Mouse (Mus musculus) layer of hippocampus, adult 9-10 months (tissue): ENCODE results near the gene 1700029J07Rik.

Source experiments
- DNase-seq: peaks from one replicate; pipeline ENCODE4 v3.0.0; 2022; ENCODE audit warnings: low spot score

Gene 1700029J07Rik

DNA sequence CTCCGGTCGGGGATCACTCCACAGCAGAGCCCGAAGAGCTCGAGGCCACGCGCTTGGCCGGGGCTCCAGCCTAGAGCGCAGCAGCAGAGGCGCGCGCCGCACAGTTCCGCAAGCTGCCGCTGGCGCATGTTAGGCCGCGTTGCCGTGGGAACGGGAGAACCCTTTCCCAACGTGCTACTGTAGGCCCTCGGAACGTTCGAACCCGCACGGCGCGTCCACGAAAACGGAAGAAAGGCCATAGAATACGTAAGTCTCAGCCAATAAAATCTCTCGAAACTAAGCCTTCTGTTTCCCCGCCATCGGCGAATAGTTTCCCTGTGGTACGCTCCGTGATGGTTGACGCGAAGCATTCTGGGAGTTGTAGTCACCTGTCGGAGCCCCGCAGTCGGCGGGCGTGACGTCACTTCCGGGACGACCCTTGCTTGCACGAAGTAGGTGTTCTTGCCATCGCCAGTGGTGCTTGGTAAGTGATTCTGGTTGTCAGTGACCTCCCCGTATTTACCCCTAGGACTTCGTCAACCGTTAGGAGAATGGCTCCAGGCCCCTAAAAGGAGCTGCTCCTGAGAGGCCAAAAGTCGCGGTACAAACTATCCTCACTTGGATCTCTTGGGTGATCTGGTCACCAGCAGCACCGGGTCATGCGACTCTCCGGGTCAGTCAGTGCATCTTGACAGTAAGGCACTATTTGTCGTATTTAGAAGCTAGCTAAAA lies at the start of gene 1700029J07Rik, which contains the start of gene Ufsp2:
1700029J07Rik (minus strand) TSS at position 127 of the 711 bp plus-strand sequence.
Ufsp2 (plus strand) TSS at position 403 of the 711 bp plus-strand sequence.
- peak; percentile 99 for DNase-seq

DNA sequence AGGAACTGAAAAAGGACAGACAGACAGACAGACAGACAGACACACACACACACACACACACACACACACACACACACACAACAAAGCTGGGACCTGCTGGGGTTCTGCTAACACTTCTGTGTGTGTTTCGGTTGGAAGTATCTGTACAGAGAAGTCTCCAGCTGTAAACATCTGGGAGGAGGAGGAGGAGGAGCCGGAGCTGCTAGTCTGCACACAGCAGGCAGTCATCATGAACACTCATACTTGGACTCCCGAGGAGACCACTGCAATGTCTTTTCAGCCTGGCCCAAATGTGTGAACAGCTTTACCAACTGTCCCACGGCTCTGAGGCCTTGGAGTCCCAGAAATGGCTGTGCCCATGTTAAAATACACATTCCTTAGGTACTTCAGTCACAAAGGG lies 49.3 kb upstream of the 1700029J07Rik start:
- no peak for DNase-seq

DNA sequence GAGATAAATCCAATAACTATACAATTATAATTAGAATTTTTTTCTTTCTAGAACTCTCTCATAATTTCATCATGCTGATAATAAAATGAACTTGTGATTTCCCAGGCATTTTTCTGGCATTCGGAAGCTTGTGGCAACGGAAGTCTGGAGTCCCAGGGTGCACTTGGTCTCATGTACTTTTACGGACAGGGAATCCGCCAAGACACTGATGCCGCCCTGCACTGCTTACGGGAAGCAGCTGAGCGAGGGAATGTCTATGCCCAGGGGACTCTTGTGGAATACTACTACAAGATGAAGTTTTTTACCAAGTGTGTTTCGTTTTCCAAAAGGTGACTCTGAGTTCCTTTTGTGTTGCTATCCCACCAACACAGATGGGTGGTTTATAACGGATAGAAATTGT lies 47.7 kb upstream of the 1700029J07Rik start:
- DNase-seq, result no peak

DNA sequence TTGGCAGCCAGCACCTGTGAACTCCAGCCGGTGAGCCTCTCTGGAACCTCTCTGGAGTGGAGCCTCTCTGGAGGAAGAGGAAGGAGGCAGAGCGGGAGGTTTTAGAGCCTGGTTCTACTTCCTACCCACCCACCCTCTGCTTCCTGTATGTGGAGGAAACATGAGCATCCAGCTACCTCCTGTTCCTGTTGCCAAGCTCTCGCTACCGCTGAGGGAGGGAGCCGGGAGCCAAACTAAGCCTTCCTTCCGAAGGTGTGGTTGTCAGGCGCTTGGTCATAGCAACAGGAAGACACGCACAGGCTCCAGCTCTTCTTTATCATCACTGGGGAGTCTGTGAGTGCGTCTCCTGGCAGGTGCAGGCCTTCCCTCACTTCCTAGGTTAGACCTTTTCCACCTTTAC lies 47.2 kb upstream of the 1700029J07Rik start:
- no peak for DNase-seq

DNA sequence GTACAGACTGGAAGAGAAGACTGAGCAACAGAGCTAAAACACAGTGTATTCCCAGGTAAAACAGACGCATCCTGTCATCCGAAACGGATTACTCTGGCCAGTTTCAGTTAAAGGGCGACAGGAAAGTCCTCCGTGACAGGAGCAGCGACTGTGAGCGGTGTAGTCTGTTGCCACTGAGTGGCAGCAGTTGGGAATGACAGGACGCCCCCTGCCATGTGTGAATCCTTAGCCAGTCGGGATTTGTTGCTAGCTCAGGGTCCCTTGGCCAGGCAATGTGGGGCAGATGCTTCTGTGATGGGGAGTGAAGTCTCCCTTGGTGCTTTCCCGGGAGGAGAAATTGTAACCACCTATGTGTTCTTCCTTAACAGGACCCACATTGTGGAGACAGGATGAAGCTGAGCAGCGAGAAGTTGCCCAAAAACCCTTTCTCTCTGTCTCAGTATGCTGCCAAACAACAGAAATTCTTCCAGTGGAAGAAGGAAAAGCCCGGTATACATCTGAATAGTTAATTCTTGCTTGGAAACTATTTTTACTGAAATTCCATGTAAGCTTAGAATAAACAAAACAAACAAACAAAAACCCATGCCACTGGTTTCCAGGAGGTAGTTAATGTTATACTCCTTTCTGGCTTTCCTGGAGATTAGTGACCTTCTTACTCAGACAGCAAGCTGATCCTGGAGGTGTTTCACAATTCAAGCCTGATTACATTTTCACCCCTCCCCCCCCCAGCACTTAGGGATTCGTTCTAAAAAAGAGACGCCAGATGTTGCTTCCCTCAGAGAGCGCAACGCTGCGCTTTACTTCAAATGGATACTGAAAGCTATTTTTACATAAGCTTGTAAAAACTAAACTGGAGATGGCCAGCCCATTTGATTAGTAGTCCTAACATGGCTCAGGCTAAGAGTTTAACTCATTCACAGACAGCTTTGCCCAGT lies 36.0 kb upstream of the 1700029J07Rik start:
- no peak for DNase-seq

DNA sequence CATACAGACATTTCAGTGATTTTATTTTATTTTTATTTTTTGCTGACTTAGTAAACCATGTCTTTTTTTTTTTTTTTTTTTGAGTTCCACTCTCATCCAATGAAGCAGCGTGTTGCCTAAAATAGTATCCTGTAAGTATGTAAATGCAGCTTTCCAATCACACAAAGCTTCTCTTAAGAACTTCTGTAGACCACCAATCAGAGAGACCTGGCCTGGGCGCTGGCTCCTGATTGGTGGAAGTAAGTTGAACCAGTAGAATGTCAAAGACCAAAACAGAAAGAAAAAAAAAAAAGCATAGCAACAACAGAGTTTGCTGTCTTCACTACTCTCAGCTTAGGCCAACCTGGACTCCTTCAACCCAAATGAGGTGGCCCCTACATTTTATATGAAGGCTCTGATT lies 35.3 kb upstream of the 1700029J07Rik start:
- no peak for DNase-seq

DNA sequence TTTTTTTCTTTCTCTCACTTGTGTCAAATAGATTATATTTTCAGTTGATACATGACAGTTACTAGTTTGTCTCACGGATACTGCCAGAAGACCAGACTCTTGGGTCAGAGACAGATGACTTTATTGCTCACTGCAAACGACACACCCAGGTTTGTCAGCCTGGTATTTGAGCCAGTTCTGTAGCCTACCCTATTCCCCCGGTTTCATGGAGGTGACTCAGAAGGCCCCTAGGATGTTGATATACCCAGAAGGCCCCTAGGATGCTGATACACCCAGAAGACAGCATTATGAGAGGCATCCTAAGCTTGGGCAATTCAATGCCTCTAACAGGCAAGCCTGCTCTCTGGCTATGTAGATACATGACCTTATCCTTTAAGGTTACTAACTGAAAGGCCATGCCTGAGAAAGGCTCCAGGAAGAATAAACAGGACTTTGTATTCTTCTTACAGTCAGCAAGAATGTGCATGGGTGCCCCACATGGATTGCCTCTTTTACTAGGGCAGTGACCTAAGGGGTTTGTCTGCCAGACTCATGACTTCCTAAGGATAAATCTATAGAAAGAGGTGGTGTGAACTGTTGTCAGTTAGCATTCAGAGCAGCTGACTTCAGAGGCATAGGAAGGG lies 32.1 kb upstream of the 1700029J07Rik start:
- DNase-seq, result no peak

DNA sequence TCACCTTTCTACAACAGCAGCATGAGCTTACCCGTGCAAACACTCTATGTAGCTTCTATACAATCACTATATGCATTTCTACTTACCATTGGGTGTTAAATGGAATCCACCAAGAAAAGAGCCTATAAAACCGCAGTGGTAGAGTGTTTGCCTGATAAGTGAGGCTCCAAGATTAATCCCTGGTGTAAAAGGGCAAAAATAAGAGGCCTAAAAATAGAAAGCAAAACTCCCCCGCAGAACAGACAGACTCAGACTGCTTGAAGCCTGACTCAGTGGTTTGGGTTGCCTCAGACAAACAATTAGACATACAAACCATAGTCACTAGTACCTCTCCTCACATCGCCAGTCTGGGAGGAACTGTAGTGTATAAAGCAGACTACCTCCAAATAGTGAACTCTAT lies 30.5 kb upstream of the 1700029J07Rik start, which contains the start of gene Ankrd37:
Ankrd37 (minus strand) TSS at position 112 of the 400 bp plus-strand sequence.
- DNase-seq, result no peak

DNA sequence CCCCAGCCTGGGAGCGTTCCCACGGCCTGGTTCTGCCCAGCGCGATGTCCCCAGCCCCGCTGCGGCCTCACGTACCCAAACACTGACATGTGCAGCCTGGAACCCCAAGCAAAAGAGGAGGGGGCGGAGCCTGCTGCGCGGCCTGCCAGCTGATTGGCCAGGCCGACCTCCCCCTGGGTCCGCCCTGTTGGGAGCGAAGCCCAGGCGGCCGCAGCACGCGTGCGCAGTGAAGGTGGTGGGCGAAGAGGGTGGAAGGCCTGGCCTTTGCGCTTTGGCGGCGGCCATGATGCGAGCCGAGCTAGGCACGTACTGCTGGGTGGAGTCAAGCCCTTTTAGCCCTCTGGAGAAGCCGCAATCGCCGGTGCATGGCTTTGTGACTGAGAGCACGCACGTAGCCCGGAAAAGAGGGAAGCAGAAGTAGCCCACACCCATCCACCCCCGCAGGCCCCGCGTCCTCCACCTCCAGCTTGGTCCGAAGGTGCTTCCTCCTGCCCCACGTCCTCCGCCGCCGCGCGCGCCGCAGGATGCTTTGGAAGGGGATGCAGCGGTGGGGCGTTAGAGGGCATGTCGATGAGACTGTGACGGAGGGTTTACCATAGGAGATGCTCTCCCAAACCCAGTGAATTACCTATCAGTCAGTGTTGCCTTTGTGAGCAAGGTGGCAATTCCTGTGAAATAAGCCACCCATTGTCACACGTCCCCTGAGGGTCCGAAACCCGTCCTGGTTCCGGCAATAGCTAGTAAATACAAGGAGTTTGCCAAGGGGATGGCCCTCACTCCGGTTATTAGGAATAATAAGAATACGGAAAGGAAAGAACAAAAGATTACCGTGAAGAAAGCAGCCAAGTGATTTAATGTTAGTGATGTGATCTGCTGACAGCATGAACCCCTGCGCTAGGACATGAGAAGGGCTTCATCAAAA lies 25.0 kb upstream of the 1700029J07Rik start:
- peak; percentile 97 for DNase-seq

DNA sequence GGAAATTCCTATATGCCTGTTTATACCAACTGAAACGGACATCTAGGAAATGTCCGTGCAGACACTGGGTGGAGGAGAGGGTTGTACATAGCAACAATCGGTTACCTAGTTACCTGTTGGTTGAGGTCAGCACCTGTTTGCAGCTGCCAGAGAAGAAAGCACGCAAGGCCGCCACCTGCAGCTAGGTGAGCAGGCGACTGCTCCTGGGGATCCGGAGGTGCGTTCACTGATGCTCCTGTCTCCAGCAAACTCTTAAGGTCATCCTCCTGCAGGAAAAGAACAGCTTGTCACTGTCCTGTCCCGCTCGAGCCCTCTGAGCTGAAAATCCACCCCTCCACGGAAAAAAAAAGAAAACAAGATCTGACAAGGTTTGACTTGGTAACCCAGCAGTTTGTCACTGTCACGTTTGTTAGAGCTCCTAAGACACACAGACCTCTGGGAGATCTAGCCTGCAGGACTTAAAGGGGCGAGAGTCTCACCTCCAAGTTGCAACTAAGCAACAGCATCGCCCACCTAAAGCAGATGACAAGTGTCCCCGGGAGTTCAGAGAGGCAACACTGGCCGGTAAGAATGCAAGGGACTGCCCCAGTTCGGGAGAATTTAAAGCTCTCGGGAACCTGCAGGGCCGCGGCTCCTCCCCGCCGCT lies 24.2 kb upstream of the 1700029J07Rik start, which contains the start of gene Lrp2bp:
Lrp2bp (plus strand) TSS at position 166 of the 646 bp plus-strand sequence.
- DNase-seq, result no peak

DNA sequence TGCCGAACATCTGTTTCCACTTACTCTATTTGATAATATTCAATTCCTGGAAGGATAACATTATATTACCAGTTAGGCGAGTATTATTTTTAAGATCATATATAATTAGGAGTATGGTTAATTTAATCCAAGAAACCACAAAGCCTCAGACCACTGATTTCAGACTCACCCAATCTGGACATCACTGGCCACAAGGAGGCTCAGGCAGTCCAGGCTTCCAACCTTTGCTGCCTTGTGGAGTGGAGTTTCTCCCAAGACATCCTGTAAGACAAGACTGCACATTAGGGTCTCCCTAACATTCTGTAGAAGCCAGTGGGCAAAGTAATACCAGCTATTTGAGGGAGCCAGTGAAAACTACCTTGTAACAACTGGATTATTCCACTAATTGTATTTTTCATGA lies 23.2 kb upstream of the 1700029J07Rik start:
- no peak for DNase-seq

DNA sequence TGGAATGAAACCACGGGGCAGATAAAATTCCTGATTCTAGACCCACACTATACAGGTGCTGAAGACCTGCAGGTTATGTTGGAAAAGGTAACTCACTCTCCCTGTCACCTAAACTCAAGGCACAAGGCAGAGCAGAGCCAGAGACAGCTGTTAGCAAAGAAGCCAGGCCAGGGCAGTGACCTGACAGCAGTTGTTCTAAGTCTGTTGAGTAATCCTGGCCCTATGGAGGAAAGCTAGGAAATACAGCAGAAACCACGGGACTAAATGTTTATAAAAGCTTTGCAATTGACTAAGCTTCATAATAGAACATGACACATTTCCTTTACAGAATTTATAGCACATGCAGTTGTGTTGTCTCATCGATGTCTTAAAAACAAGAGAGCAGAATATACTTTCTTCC lies 20.5 kb upstream of the 1700029J07Rik start:
- DNase-seq, result no peak

DNA sequence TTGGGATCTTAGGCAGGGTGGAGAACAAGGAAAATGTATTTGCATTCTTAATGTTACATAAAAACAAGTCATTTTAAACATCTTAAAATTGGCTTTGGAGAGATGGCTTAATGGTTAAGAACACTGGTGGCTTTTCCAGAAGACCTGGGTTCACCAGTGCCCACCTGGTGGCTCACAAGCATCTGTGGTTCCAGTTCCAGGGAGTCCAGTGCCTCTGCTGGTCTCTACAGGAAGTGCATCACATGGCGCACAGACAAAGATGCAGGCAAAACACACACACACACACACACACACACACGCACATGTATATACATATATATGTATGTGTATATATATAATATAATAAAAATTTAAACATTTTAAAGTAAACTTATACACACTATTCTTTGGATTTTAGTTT lies 19.1 kb upstream of the 1700029J07Rik start:
- DNase-seq, result no peak

DNA sequence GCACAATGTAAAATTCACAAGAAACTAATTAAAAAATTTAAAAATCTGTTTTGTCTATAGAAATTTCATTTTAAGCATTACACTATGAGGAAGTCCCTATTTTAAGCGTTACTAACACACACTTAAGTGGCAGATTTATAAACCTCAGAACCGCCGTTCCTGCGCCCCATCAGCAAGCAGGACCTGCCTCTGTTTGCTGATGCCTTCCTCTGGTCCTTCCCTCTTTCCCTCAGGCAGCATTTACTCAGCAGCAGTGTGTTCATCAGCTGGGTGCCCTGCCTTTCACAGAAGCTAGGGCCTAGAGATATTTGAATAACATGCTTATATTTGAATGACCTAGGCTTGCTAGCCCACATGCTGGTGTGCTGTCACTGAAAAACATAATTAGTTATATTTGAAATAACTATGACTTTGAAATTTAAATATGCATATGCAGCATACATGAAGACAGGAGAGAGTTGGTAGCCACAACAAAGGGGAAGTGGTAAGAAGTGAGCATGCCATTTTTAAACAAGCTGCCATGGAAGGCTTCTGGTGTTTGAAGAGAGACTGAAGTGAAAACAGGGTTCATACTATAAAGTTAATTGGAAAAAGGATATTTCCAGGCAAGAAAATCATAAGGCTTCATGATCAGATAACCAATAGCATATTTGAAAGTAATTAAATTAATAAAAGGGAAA lies 15.7 kb upstream of the 1700029J07Rik start:
- no peak for DNase-seq

DNA sequence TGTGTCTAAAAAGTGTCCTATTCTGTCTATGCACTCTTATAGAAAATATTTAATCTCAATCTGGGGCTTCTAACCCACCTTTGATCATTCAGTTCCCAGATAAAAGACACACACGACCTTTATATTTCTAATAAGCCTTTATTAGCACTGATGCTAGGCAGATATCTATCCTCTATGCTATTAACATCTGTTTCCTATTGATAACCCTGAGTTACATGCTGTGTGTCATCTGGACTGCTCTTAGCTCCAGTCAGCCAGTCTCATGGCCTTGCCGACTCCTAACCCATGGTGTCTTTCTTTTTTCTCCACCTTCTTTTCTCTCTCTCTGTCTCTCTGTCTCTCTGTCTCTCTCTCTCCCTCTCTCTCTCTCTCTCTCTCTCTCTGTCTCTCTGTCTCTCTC lies 13.1 kb upstream of the 1700029J07Rik start:
- no peak for DNase-seq

DNA sequence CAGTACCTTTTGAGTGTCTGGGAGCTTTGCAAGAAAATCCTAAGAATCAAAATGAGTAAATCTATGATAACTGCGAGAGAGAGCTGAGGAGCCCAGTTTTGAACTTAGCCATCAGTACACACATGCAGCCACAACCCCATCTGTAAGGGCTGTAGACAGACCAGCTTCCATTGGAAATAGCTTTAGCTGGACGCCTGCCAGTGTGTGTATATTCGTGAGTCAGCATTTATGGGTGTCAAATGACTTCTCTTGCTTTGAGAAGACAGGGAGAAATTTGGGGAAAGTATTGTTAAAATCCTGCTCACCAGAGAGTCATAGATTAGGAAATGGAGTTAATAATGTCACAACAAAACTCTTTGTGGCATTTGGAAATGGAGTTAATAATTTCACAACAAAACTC lies 11.6 kb upstream of the 1700029J07Rik start:
- DNase-seq, result no peak

DNA sequence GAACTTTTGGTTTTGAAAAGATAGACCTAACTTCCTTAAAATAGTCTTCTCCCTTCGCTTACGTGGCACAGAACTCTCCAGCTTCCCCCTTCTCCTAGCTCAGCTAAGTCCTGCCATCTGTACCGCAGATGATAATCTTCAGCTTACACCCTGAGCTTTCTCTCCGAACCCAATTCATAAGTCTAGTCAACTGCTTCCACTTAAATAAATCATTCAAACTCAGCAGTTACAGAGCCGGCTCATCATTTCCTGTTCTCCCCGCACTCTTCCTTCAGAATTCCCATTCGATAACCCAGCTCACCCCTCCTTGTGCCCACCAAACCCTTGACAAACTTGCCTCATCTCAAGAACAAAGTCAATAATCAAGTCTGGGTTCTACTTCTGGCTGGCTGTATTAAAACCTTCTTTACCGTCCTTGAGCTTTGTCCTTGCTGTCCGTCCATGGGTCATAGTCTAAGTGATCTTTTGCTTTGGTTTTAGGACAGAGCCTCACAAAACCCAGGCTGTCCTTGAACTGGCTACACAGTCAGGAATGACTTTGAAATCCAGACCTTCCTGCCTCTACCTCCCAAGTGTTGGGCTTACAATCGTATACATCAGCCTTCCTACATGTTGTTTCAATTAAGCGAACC lies 901 bp upstream of the 1700029J07Rik start:
- no peak for DNase-seq

DNA sequence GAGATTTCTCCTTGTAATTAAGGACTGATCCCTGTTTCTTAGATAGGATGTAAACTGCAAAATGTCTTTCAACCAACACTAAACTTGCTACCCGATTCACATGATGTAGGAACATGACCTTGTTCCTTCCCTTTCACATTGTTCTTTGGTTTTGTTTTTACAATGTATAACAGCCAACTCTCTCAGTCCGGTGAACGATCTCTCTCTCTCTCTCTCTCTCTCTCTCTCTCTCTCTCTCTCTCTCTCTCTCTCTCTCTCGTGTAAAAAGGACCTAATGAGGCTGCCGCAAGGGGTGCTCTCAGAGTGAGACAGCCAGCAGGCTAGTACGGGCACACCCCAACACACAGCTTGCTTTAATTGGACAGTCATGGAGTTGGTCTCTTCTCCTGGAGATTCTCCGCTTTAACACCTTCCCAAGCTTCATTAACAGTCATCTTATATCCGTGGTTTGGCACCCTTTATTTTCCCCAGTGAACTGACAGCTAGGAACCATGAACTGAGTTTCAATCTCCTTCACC lies 1.0 kb downstream of the 1700029J07Rik start:
- DNase-seq, result no peak

DNA sequence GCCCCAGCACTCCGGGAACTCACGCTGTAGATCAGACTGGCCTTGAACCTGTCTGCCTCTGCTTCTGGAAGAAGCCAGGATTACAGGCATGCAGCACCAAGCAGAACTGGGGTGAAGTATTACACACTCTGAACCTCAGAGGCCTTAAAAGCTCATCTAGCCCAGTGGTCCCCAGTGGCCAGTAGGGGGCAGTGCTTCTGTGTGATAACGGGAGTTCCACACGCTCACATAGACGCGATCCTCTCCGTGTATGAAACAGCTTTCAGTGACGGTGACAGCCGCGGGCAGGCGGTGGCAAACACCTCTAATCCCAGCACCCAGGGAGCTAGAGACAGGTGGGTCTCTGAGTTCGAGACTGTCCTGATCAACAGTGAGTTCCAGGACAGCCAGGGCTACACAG lies 4.2 kb downstream of the 1700029J07Rik start:
- DNase-seq, result no peak

DNA sequence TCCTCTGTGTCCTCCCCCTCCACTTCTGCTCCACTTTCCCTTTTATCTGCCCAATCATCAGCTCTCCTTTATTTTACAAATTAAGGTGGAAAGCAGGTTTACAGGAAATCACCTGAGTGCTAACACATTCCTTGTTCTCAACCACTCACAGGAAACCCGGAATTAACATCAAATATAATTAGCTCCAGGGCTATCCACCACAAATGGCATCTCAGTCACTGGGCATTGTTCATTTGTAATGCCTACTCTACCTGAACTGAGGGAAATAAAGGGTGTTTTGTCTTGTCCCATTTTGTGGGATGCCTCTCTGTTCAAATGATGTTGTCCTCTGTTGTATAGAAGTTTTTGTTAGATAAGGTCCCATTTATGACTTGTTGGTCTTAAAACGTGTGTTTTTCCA lies 24.4 kb downstream of the 1700029J07Rik start:
- no peak for DNase-seq
